Mouse (Mus musculus) intestine, embryonic 15.5 days (tissue): ENCODE data around the gene Stard3. TPM values are rescaled to one million over a fixed set of nuclear protein-coding genes. Genes with fewer than 3 reads are reported as not detected.

ENCODE experiments used
- ATAC-seq: fragments of 200-750 bp; cut with Nextera tagmentation; 2 replicates; pipeline ENCODE4 v1.8.0; 2017; ENCODE audit warnings: moderate TSS enrichment, moderate library complexity
- H3K27ac ChIP-seq: fragments of 300-500 bp; sonication (generic); 2 replicates; pipeline ENCODE4 v1.5.1; 2015; ENCODE audit warnings: mild to moderate bottlenecking, inconsistent platforms
- H3K27me3 ChIP-seq: fragments of 300-500 bp; sonication (generic); replicated peaks from 2 replicates; pipeline ENCODE4 v1.6.1; 2015; ENCODE audit warnings: inconsistent platforms
- H3K36me3 ChIP-seq: fragments of 300-500 bp; sonication (generic); 2 replicates; pipeline ENCODE4 v1.6.1; 2015; ENCODE audit warnings: inconsistent platforms
- H3K4me1 ChIP-seq: fragments of 300-500 bp; sonication (generic); replicated peaks from 2 replicates; pipeline ENCODE4 v1.6.1; 2015; ENCODE audit warnings: inconsistent platforms
- H3K4me2 ChIP-seq: fragments of 300-500 bp; sonication (generic); replicated peaks from 2 replicates; pipeline ENCODE4 v1.6.1; 2015; ENCODE audit warnings: mild to moderate bottlenecking, inconsistent platforms
- H3K4me3 ChIP-seq: fragments of 300-500 bp; sonication (generic); replicated peaks from 2 replicates; pipeline ENCODE4 v1.5.1; 2015; ENCODE audit warnings: inconsistent platforms
- H3K9ac ChIP-seq: fragments of 300-500 bp; sonication (generic); 2 replicates; pipeline ENCODE4 v1.6.1; 2015; ENCODE audit warnings: inconsistent platforms
- H3K9me3 ChIP-seq: fragments of 300-500 bp; sonication (generic); 2 replicates; pipeline ENCODE4 v1.6.1; 2016; ENCODE audit warnings: inconsistent platforms
- WGBS: fragments of 180-500 bp; shearing (Covaris S2); methylation state at CpG from one replicate; pipeline ENCODE4 v1.1.7; 2015; 5-methylcytosine and 5-hydroxymethylcytosine counted together
- polyA plus RNA-seq: library from polyadenylated mRNA; unstranded; fragments of >200 nt; fragmentation: Nextera tagmentation; extraction: Ambion mirVana; gene quantifications from 2 replicates; pipeline ENCODE4 v1.2.1, GENCODE M21; 2015

The Stard3 gene
- polyA plus RNA-seq, 1 experiment from 2014 or later = 39.7 TPM

GRCm38 (mm10) chr11:98330745-98331204 lies 27.4 kb upstream of the Stard3 start:
- Histone ChIP-seq H3K36me3 (no peaks in the 10 kb centered on the region), H3K4me3 (no peak overlapping the region), H3K9ac (no peak overlapping the region), H3K4me2 (no peak overlapping the region), H3K9me3 (no peaks in the 10 kb centered on the region), H3K27me3 (peaks cover 96% of the 10 kb centered on the region), H3K27ac (no peak overlapping the region), H3K4me1 (peaks cover 31% of the 10 kb centered on the region)
- WGBS = 45% methylated on average over 2 of the region's 2 CpGs
- no peak for ATAC-seq

- H3K4me3 ChIP-seq = no peak overlapping the region
- no peaks in the 10 kb centered on the region for H3K9me3 ChIP-seq
- H3K9ac ChIP-seq = no peak overlapping the region
- peaks cover 31% of the 10 kb centered on the region for H3K4me1 ChIP-seq
- H3K27ac ChIP-seq = no peak overlapping the region
- peaks cover 98% of the 10 kb centered on the region for H3K27me3 ChIP-seq
- whole genome bisulfite sequencing = 71% methylated on average over 1 of the region's 1 CpGs
- H3K4me2 ChIP-seq = no peak overlapping the region
- ATAC-seq = no peak
- H3K36me3 ChIP-seq = no peaks in the 10 kb centered on the region
Measured at GRCm38 (mm10) chr11:98331401-98331800, 26.8 kb upstream of the Stard3 start.

- H3K36me3 ChIP-seq = no peaks in the 10 kb centered on the region
- no peak overlapping the region for H3K27ac ChIP-seq
- peaks cover 98% of the 10 kb centered on the region for H3K27me3 ChIP-seq
- no peak overlapping the region for H3K9ac ChIP-seq
- WGBS = 84% methylated on average over 3 of the region's 3 CpGs
- H3K4me1 ChIP-seq = peaks cover 26% of the 10 kb centered on the region
- H3K9me3 ChIP-seq = no peaks in the 10 kb centered on the region
- H3K4me2 ChIP-seq = no peak overlapping the region
- H3K4me3 ChIP-seq = no peak overlapping the region
- no peak for ATAC-seq
Measured at GRCm38 (mm10) chr11:98332186-98332585, 26.0 kb upstream of the Stard3 start.

GRCm38 (mm10) chr11:98332841-98333240 lies 25.3 kb upstream of the Stard3 start:
- Histone ChIP-seq H3K4me2 (no peak overlapping the region), H3K36me3 (no peaks in the 10 kb centered on the region), H3K4me3 (no peak overlapping the region), H3K9me3 (no peaks in the 10 kb centered on the region), H3K4me1 (peaks cover 19% of the 10 kb centered on the region), H3K9ac (no peak overlapping the region), H3K27ac (no peak overlapping the region), H3K27me3 (peaks cover 98% of the 10 kb centered on the region)
- WGBS = 73% methylated on average over 4 of the region's 4 CpGs
- no peak for ATAC-seq

GRCm38 (mm10) chr11:98333263-98333696 lies 24.9 kb upstream of the Stard3 start:
- 74% methylated on average over 10 of the region's 10 CpGs for WGBS
- no peak for ATAC-seq
- no peak overlapping the region for H3K4me3 ChIP-seq
- H3K36me3 ChIP-seq = no peaks in the 10 kb centered on the region
- H3K27ac ChIP-seq = no peak overlapping the region
- H3K9me3 ChIP-seq = no peaks in the 10 kb centered on the region
- no peak overlapping the region for H3K9ac ChIP-seq
- peaks cover 16% of the 10 kb centered on the region for H3K4me1 ChIP-seq
- peaks cover 98% of the 10 kb centered on the region for H3K27me3 ChIP-seq
- no peak overlapping the region for H3K4me2 ChIP-seq

- H3K27me3 ChIP-seq = peaks cover 98% of the 10 kb centered on the region
- H3K9me3 ChIP-seq = no peaks in the 10 kb centered on the region
- peak overlapping the region; percentile 54 for H3K4me2 ChIP-seq
- peaks cover 18% of the 10 kb centered on the region for H3K4me1 ChIP-seq
- ATAC-seq = no peak
- peak overlapping the region; percentile 17; the same call in 1 of the 2 replicates for H3K4me3 ChIP-seq
- WGBS = 1% methylated on average over 38 of the region's 41 CpGs
- H3K36me3 ChIP-seq = no peaks in the 10 kb centered on the region
- H3K9ac ChIP-seq = no peak overlapping the region
- no peak overlapping the region for H3K27ac ChIP-seq
Measured at GRCm38 (mm10) chr11:98333981-98334741, 24.0 kb upstream of the Stard3 start.

GRCm38 (mm10) chr11:98335250-98335649 lies 22.9 kb upstream of the Stard3 start:
- Histone ChIP-seq H3K9ac (no peak overlapping the region), H3K4me1 (peaks cover 24% of the 10 kb centered on the region), H3K36me3 (no peaks in the 10 kb centered on the region), H3K4me3 (no peak overlapping the region), H3K27me3 (peaks cover 98% of the 10 kb centered on the region), H3K9me3 (no peaks in the 10 kb centered on the region), H3K4me2 (no peak overlapping the region), H3K27ac (no peak overlapping the region)
- ATAC-seq = no peak
- WGBS = 9% methylated on average over 9 of the region's 9 CpGs

- Histone ChIP-seq H3K36me3 (no peaks in the 10 kb centered on the region), H3K9ac (no peak overlapping the region), H3K4me3 (no peak overlapping the region), H3K27ac (no peak overlapping the region), H3K4me1 (peaks cover 24% of the 10 kb centered on the region), H3K4me2 (no peak overlapping the region), H3K9me3 (no peaks in the 10 kb centered on the region), H3K27me3 (peaks cover 93% of the 10 kb centered on the region)
- 15% methylated on average over 13 of the region's 13 CpGs for WGBS
- no peak for ATAC-seq
Measured at GRCm38 (mm10) chr11:98336245-98337107, 21.7 kb upstream of the Stard3 start.

- Histone ChIP-seq H3K9ac (peak overlapping the region; percentile 51), H3K36me3 (no peaks in the 10 kb centered on the region), H3K27ac (no peak overlapping the region), H3K4me2 (peak overlapping the region; percentile 99), H3K4me1 (peaks cover 37% of the 10 kb centered on the region), H3K4me3 (peak overlapping the region; percentile 52), H3K27me3 (peaks cover 85% of the 10 kb centered on the region), H3K9me3 (no peaks in the 10 kb centered on the region)
- no peak for ATAC-seq
- under 1% methylated on average over 57 of the region's 57 CpGs for WGBS
Measured at GRCm38 (mm10) chr11:98338507-98338961, 19.6 kb upstream of the Stard3 start.

- Histone ChIP-seq H3K9ac (peak overlapping the region; percentile 51), H3K4me3 (peak overlapping the region; percentile 52), H3K9me3 (no peaks in the 10 kb centered on the region), H3K27ac (no peak overlapping the region), H3K4me1 (peaks cover 37% of the 10 kb centered on the region), H3K36me3 (no peaks in the 10 kb centered on the region), H3K4me2 (peak overlapping the region; percentile 99), H3K27me3 (peaks cover 81% of the 10 kb centered on the region)
- no peak for ATAC-seq
- WGBS = under 1% methylated on average over 19 of the region's 19 CpGs
Measured at GRCm38 (mm10) chr11:98339071-98339501, 19.1 kb upstream of the Stard3 start.

- no peak overlapping the region for H3K4me3 ChIP-seq
Measured at GRCm38 (mm10) chr11:98339679-98340287, 18.4 kb upstream of the Stard3 start.

GRCm38 (mm10) chr11:98340597-98340996 lies 17.6 kb upstream of the Stard3 start:
- H3K27ac ChIP-seq = no peak overlapping the region
- no peak overlapping the region for H3K9ac ChIP-seq
- H3K9me3 ChIP-seq = no peaks in the 10 kb centered on the region
- H3K4me2 ChIP-seq = no peak overlapping the region
- WGBS = 14% methylated on average over 4 of the region's 4 CpGs
- peaks cover 68% of the 10 kb centered on the region for H3K27me3 ChIP-seq
- H3K4me1 ChIP-seq = peaks cover 30% of the 10 kb centered on the region
- H3K4me3 ChIP-seq = no peak overlapping the region
- no peak for ATAC-seq
- no peaks in the 10 kb centered on the region for H3K36me3 ChIP-seq

More at GRCm38 (mm10) chr11:98339679-98340287, 18.4 kb upstream of the Stard3 start:
- Histone ChIP-seq H3K9ac (no peak overlapping the region), H3K27ac (no peak overlapping the region), H3K4me2 (peak overlapping the region; percentile 99), H3K36me3 (no peaks in the 10 kb centered on the region), H3K27me3 (peaks cover 76% of the 10 kb centered on the region), H3K4me1 (peaks cover 30% of the 10 kb centered on the region), H3K9me3 (no peaks in the 10 kb centered on the region)
- 13% methylated on average over 11 of the region's 11 CpGs for WGBS
- ATAC-seq = no peak
